Mouse (Mus musculus): ENCODE measurements around the gene Edf1. TPM values are rescaled to one million over a fixed set of nuclear protein-coding genes. Genes with fewer than 3 reads are reported as not detected.

The Edf1 gene
- polyA plus RNA-seq, 1 experiment: 413 TPM

DNA sequence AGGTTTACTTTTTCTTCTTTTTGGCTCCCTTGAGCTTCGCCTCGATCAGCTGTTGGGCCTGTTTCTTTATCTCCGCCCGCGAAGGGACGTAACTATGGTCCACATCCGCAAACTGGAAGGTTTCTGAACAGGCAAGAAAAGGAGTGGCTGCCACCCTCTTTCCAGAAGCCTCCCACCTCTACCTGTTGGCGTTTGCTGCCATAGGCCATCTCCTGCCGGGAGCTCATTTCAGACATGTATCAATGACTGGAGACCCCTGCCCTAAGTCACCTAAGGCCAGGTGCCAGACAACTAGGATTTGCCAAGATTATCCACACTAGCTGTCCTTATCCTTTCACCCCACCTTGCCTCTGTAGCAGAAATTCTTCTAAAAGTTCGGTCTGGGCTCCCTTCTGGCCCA is 51.0 kb downstream of the Edf1 start:
- 30% methylated on average over 10 of the region's 10 CpGs for WGBS
- H3K4me3 ChIP-seq (ENCODE audit: low read depth, low read length): peak overlapping the region; percentile 99
- TF ChIP-seq CTCF (IDR thresholded peaks at IDR 0.05; ENCODE audit: extremely low read depth, insufficient read length, insufficient replicate concordance, low read depth, low read length) (no peak), POLR2A (IDR thresholded peaks at IDR 0.05; ENCODE audit: low read depth, low read length) (no peak)
- H3K4me1 ChIP-seq (ENCODE audit: control insufficient read depth, insufficient read depth, insufficient read length, low read length): peaks cover 7% of the 10 kb centered on the region; the same call in 1 of the 2 replicates
- H3K27ac ChIP-seq (ENCODE audit: insufficient read depth, low read depth, low read length): no peak overlapping the region
- H3K36me3 ChIP-seq (ENCODE audit: control insufficient read depth, insufficient read depth, low read length): no peaks in the 10 kb centered on the region
- no peaks in the 10 kb centered on the region for H3K27me3 ChIP-seq (ENCODE audit: control insufficient read depth, insufficient read depth, low read length)

Other genes starting within 250 kb of the Edf1 start
- gene Grin1, start 238.7 kb upstream of the Edf1 start, polyA plus RNA-seq (2012; rRNA removed): 0.34 and 0.63 TPM in 2 replicates
- 11.1 and 20.5 TPM in 2 replicates for gene Man1b1, start 225.5 kb upstream of the Edf1 start, polyA plus RNA-seq (2012; rRNA removed)
- gene Dpp7, start 201.5 kb upstream of the Edf1 start, polyA plus RNA-seq (2012; rRNA removed): 12.5 and 24.4 TPM in 2 replicates
- 130 and 360 TPM in 2 replicates for gene Uap1l1, start 192.2 kb upstream of the Edf1 start, polyA plus RNA-seq (2012; rRNA removed)
- 15.4 and 28.8 TPM in 2 replicates for gene Sapcd2, start 185.5 kb upstream of the Edf1 start, polyA plus RNA-seq (2012; rRNA removed)
- gene Entpd2, start 162.0 kb upstream of the Edf1 start, polyA plus RNA-seq (2012; rRNA removed): 25.8 and 50.7 TPM in 2 replicates
- gene Npdc1, start 158.5 kb upstream of the Edf1 start, polyA plus RNA-seq (2012; rRNA removed): 103 and 117 TPM in 2 replicates
- gene Fut7, start 134.6 kb upstream of the Edf1 start, polyA plus RNA-seq (2012; rRNA removed): 0.68 and 0.76 TPM in 2 replicates
- gene Abca2, start 129.1 kb upstream of the Edf1 start, polyA plus RNA-seq (2012; rRNA removed): 15.0 and 18.5 TPM in 2 replicates
- 0.38 and 12.0 TPM in 2 replicates for gene Clic3, start 101.0 kb upstream of the Edf1 start, polyA plus RNA-seq (2012; rRNA removed)
- 48.6 and 62.7 TPM in 2 replicates for gene Paxx, start 96.8 kb upstream of the Edf1 start, polyA plus RNA-seq (2012; rRNA removed)
- gene Ptgds, start 87.8 kb upstream of the Edf1 start, polyA plus RNA-seq (2012; rRNA removed): 0.28 and 0.39 TPM in 2 replicates
- not detected in 2 replicates for gene Lcn12, start 63.9 kb upstream of the Edf1 start, polyA plus RNA-seq (2012; rRNA removed)
- gene Fbxw5, start 57.1 kb upstream of the Edf1 start, polyA plus RNA-seq (2012; rRNA removed): 32.0 and 34.0 TPM in 2 replicates
- 2.1 and 2.2 TPM in 2 replicates for gene C8g, start 56.1 kb upstream of the Edf1 start, polyA plus RNA-seq (2012; rRNA removed)
- 8.2 and 13.7 TPM in 2 replicates for gene Traf2, start 10.9 kb upstream of the Edf1 start, polyA plus RNA-seq (2012; rRNA removed)
- gene Mamdc4, start 17.0 kb downstream of the Edf1 start, polyA plus RNA-seq (2012; rRNA removed): 0.52 and 1.1 TPM in 2 replicates
- gene Phpt1, start 17.4 kb downstream of the Edf1 start, polyA plus RNA-seq (2012; rRNA removed): 15.8 and 29.7 TPM in 2 replicates
- 1.7 and 2.2 TPM in 2 replicates for gene Ajm1, start 23.9 kb downstream of the Edf1 start, polyA plus RNA-seq (2012; rRNA removed)
- gene Rabl6, start 50.7 kb downstream of the Edf1 start, polyA plus RNA-seq (2012; rRNA removed): 35.3 and 47.6 TPM in 2 replicates
- not detected in 2 replicates for gene Ccdc183, start 59.8 kb downstream of the Edf1 start, polyA plus RNA-seq (2012; rRNA removed)
- gene Tmem141, start 64.2 kb downstream of the Edf1 start, polyA plus RNA-seq (2012; rRNA removed): 10.0 and 11.7 TPM in 2 replicates
- 0.65 and 1.4 TPM in 2 replicates for gene Fcna, start 70.2 kb downstream of the Edf1 start, polyA plus RNA-seq (2012; rRNA removed)
- gene Lcn8, start 95.3 kb downstream of the Edf1 start, polyA plus RNA-seq (2012; rRNA removed): not detected in 2 replicates
- gene Lcn5, start 100.1 kb downstream of the Edf1 start, polyA plus RNA-seq (2012; rRNA removed): not detected in 2 replicates
- gene Lcn6, start 118.9 kb downstream of the Edf1 start, polyA plus RNA-seq (2012; rRNA removed): not detected in 2 replicates
- gene Lcn10, start 124.9 kb downstream of the Edf1 start, polyA plus RNA-seq (2012; rRNA removed): not detected in 2 replicates
- not detected in 2 replicates for gene Obp2a, start 142.2 kb downstream of the Edf1 start, polyA plus RNA-seq (2012; rRNA removed)
- gene Bmyc, start 148.9 kb downstream of the Edf1 start, polyA plus RNA-seq (2012; rRNA removed): 22.9 and 28.4 TPM in 2 replicates
- not detected in 2 replicates for gene Obp2b, start 179.2 kb downstream of the Edf1 start, polyA plus RNA-seq (2012; rRNA removed)
- not detected in 2 replicates for gene Lcn3, start 207.7 kb downstream of the Edf1 start, polyA plus RNA-seq (2012; rRNA removed)
- not detected in 2 replicates for gene Lcn11, start 219.2 kb downstream of the Edf1 start, polyA plus RNA-seq (2012; rRNA removed)
- gene Gm13539, start 224.4 kb downstream of the Edf1 start, polyA plus RNA-seq (2012; rRNA removed): not detected in 2 replicates

Data from small intestine, adult 2 months (tissue).